In the genomic region with DNA sequence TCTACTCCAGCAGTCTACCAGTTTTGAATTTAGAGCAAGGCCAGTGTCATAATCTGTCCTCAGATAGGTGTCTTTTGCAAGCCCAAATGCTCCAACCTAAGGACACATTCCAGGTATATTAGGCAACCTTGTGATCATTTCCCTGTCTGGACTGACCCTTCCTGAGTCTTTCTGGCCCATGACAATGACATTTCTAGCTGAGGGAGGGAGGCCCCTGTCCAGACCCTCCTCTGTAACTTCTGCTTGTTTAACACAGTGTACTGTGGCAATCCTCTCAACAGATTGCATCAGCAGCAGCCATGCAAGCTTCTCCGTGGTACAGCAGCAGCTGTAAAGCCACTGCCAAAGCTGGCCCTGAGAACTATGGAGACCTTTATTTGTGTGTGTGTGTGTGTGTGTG, we compare ENCODE assay signal across 15 mouse cellular contexts. TPM values are rescaled to one million over a fixed set of nuclear protein-coding genes. Genes with fewer than 3 reads are reported as not detected.
DNase-seq lines count a peak whose midpoint lies in the region; ATAC-seq and TF ChIP-seq lines count a peak whose summit lies in the region.
"Had no signal": no experiment of that assay in that cellular context is flagged by ENCODE, and none has a peak within 500 bp of the region (broad histone marks: within the 10 kb centered on the region; RNA-seq: fewer than 3 reads in every experiment).

No protein-coding gene starts in this region.

- no peak for TF ChIP-seq POLR2A in lung, adult 2 months (IDR thresholded peaks at IDR 0.05; ENCODE audit: borderline replicate concordance, extremely low read depth, low read depth, low read length)

- 24% methylated on average over 1 of the region's 1 CpGs for whole genome bisulfite sequencing in lung, adult 2 months
- WGBS in liver, embryonic 11.5 days: 21% methylated on average over 1 of the region's 1 CpGs

- H3K36me3 ChIP-seq in liver, embryonic 11.5 days (ENCODE audit: control insufficient read depth, insufficient read depth, low read length): peaks cover 14% of the 10 kb centered on the region; the same call in 1 of the 2 replicates
- H3K36me3 ChIP-seq: G1E had no signal

- peaks cover 22% of the 10 kb centered on the region for H3K4me1 ChIP-seq in lung, adult 2 months (ENCODE audit: control insufficient read depth, insufficient read depth, low read length)
- H3K4me1 ChIP-seq in liver, embryonic 11.5 days (replicated peaks; ENCODE audit: control insufficient read depth, insufficient read depth, low read length): no peaks in the 10 kb centered on the region
- H3K4me1 ChIP-seq: hindbrain, embryonic 15.5 days; midbrain, embryonic 12.5 days had no signal

- peak; percentile 42; the same call in 1 of the 2 replicates for ATAC-seq in liver, embryonic 11.5 days (replicated peaks; ENCODE audit: low FRiP score)
- ATAC-seq in megakaryocyte progenitor cell, adult 5-6 weeks (replicated peaks; ENCODE audit: poor library complexity): peak; percentile 85
- ATAC-seq: activated CD4-positive, CD25-positive, alpha-beta regulatory T cell, adult 4 months had no signal

- no peak overlapping the region for H3K4me3 ChIP-seq in lung, adult 2 months (replicated peaks; ENCODE audit: extremely low read depth, low read depth, low read length)
- no peak overlapping the region for H3K4me3 ChIP-seq in liver, embryonic 11.5 days (ENCODE audit: low read depth, low read length)
- H3K4me3 ChIP-seq: hindbrain, embryonic 15.5 days; midbrain, embryonic 12.5 days; neural tube, embryonic 13.5 days had no signal

- peak overlapping the region; percentile 19; the same call in 1 of the 2 replicates for H3K27ac ChIP-seq in liver, embryonic 11.5 days (ENCODE audit: low read depth, low read length)
- H3K27ac ChIP-seq: hindbrain, embryonic 15.5 days; midbrain, embryonic 12.5 days; neural tube, embryonic 13.5 days had no signal

- no peak overlapping the region for H3K9ac ChIP-seq in liver, embryonic 11.5 days (ENCODE audit: low read depth, low read length)
- H3K9ac ChIP-seq: hindbrain, embryonic 15.5 days; midbrain, embryonic 12.5 days; neural tube, embryonic 13.5 days had no signal

- no peaks in the 10 kb centered on the region for H3K27me3 ChIP-seq in liver, embryonic 11.5 days (replicated peaks; ENCODE audit: control insufficient read depth, insufficient read depth, low read length)
- H3K27me3 ChIP-seq: hindbrain, embryonic 15.5 days; midbrain, embryonic 12.5 days; neural tube, embryonic 13.5 days had no signal

- no peaks in the 10 kb centered on the region for H3K9me3 ChIP-seq in liver, embryonic 11.5 days (ENCODE audit: control insufficient read depth, low read length)
- H3K9me3 ChIP-seq: G1E; hindbrain, embryonic 15.5 days; midbrain, embryonic 12.5 days; neural tube, embryonic 13.5 days had no signal

- peak; percentile 71 for DNase-seq in adrenal gland, adult 2 months
- DNase-seq in adrenal gland, postnatal 4 days (ENCODE audit: low spot score in 2 of 2): no peak
- DNase-seq in lung, adult 2 months: peak; percentile 31
- no peak for DNase-seq in lung, postnatal 4 days
- no peak for DNase-seq in liver, embryonic 11.5 days (ENCODE audit: low spot score)
- DNase-seq in cerebellum, adult 11 months: no peak
- no peak for DNase-seq in right cerebral cortex, postnatal 10 days (ENCODE audit: low spot score in 2 of 2)
- DNase-seq: gastrocnemius, postnatal 25 days; kidney, adult 9 months had no signal

- no peak overlapping the region for H3K4me2 ChIP-seq in liver, embryonic 11.5 days
- H3K4me2 ChIP-seq: hindbrain, embryonic 15.5 days; midbrain, embryonic 12.5 days; neural tube, embryonic 13.5 days had no signal

- no peak for TF ChIP-seq CTCF in lung, adult 2 months (IDR thresholded peaks at IDR 0.05; ENCODE audit: insufficient read depth, low read length)

RNA-seq across cellular contexts. Expression of gene Amotl2, which starts 19.5 kb away (rescaled TPM):
- 100 to 1,000 TPM; 154 to 186 TPM for total RNA-seq in adrenal gland, adult 2 months (2021)
- polyA plus RNA-seq in adrenal gland, adult 2 months (2012; rRNA removed): 116 and 153 TPM in 2 replicates
- 10 to 100 TPM; 80.9 to 94.5 TPM for total RNA-seq in adrenal gland, postnatal 4 days (2021)
- 82.6 and 101 TPM in 2 replicates for polyA plus RNA-seq in lung, adult 2 months (2012; rRNA removed)
- polyA plus RNA-seq in liver, embryonic 11.5 days (2014; fragmentation: Nextera tagmentation; extraction: Ambion mirVana): 17.4 and 18.8 TPM in 2 replicates
- total RNA-seq in megakaryocyte progenitor cell, adult 5-6 weeks (2015): 0.84 and 2.1 TPM in 2 replicates
- 0.98 and 8.5 TPM in 2 replicates for total RNA-seq in megakaryocyte progenitor cell, adult 5-6 weeks (2017)
- polyA plus RNA-seq: activated CD4-positive, CD25-positive, alpha-beta regulatory T cell, adult 4 months; G1E had no signal

Comparison
In these comparisons a context has a peak if more than half of its experiments do, and no peak if none do; other contexts are left out.
1. DNase-seq: peak in adrenal gland, adult 2 months (single experiment) and lung, adult 2 months (single experiment); none in adrenal gland, postnatal 4 days (0 of 2), lung, postnatal 4 days (0 of 2), liver, embryonic 11.5 days (single experiment), cerebellum, adult 11 months (single experiment) and right cerebral cortex, postnatal 10 days (0 of 2).
2. RNA of gene Amotl2, which starts 19.5 kb away (total RNA-seq): 154 to 186 TPM in adrenal gland, adult 2 months and 80.9 to 94.5 TPM in adrenal gland, postnatal 4 days; 0.84 to 8.5 TPM in megakaryocyte progenitor cell, adult 5-6 weeks; every median in the first group is over 4 times any median in the second.